Mouse (Mus musculus) right cerebral cortex, adult 2 months (tissue): Measurements from ENCODE around the gene Ush2a.

ENCODE experiments used
- DNase-seq, 2 experiments: peaks; one replicate each; pipeline ENCODE4 v3.0.0; 2021 to 2022; ENCODE audit warnings: low spot score in 2 of 2

Ush2a gene

DNA sequence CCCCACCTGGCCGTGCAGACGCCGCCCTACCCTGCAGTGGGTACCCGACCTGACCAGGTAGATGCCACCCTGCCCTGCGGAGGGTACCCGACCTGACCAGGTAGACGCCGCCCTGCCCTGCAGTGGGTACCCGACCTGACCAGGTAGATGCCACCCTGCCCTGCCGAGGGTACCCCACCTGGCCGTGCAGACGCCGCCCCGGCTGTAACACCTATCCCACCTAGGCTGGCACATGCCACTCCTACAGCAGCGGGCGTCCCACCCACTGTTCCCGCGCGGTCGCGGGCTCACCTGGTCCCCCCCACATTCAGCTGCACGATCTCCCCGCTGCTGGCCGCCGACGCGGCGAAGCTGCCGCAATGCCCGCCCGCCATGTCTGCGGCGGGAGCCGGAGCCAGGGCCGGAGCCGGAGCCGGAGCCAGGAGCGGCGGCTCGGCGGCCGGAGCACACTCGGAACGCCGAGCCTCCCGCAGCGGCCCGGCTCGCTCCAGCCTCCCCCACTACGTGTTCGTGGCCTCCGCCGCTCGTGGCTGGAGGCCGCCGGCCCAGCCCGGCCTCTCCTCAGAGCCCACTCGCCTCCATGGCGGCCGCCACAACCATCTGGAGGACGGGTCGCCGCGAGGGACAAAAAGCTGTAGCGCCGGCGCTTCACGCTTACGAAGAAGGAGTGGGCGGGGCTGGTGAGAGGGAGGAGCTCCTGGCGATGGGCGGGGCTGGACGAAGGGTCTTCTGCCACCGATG is 745.6 kb downstream of the Ush2a start, which contains the start of gene Kctd3:
TSS of gene Kctd3 (minus strand) at position 603 of the 741 bp plus-strand sequence.
- DNase-seq = peak; percentile 96 to 99

DNA sequence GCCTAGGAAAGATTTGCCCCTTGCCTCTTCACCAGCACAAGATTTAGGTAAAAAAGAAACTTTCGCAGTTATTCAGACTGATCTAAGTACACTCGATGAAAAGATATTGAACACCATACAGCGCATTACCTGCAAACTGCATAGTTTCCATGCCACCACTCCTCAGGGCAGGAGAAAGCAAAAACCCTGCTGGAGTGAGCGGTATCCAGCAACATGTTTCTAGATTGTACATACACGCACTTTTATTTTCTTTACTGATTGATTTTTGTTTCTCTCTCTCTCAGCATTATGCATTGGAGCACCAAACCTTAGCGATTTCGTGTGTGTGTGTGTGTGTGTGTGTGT is 746.1 kb downstream of the Ush2a start:
- no peak for DNase-seq

GRCm38 (mm10) chr1:189010671-189011070 is 748.8 kb downstream of the Ush2a start:
- DNase-seq = no peak

DNA sequence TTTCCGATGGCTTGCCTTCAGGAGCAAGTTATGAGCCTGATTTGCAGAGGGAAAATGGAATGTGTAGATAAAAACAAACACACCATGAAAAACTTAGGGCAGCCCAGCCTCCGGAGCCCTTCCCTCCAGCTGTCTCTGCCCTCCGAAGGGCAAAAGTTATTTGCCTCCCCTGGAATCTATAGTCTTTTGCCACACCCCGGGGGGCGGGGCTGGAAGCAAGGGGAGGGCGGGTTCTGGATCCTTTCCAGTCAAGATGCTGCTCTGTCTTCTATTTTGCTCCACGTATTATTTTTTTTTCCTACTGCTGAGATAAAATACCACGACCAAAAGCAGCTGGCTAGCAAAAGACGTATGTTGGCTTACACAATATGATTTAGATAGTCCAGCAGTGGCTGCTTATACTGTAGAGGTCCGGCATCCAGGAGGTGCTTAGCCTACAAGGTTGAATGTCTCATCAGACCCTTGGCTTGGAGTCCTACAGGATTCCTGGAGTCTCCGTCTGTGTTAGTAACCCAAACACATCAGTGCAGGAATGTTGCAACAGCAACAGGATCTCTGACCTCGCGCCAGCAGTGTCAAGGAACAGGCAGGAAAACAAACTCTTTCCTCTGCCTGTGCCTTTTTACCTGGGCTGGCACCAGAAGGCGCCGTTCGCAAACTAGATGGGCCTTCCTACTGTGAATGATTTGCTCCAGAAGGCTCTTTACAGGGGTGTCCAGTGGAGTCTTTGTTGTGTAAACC is 751.2 kb downstream of the Ush2a start:
- no peak for DNase-seq

- DNase-seq = no peak
Measured at GRCm38 (mm10) chr1:189013587-189013921, 751.7 kb downstream of the Ush2a start.
